Mouse (Mus musculus) spleen, postnatal 10 days (tissue): Measurements from ENCODE around the gene Smok3b.
A peak's percentile ranks its signal among the peaks of the same experiment; 100 is the strongest.
"Not testable (repeated sequence)": the region's sequence is repeated elsewhere in the genome, so short reads cannot be mapped to it uniquely, and the experiment has no call there.

ENCODE experiments used
- DNase-seq, 2 experiments: peaks; one replicate each; pipeline ENCODE4 v3.0.0; 2021 to 2022; ENCODE audit warnings: low spot score in 2 of 2

Smok3b gene

DNA sequence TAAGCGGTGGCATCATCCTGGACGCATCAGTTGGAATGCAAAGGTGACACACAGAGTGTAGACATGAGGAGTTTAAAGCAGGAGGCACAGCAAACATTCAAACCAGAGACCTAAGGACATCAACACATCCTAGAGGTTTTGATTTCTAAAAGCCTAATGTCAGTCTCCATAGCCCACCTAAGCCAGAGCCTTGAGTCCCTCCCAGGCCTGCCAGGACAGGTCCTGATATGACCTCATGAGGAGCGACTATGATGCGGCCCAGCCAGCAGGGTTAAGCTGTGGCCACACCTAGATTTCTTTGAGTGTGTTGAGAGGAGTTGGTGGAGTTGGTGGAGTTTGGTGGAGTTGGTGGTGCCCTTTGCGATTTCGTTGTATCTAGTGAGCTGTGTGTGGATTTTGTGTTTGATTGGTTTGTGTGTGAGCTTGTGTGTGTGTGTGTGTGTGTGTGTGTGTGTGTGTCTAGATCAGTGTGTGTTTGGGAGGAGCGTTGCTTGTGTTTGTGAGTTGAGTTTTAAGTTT lies at the start of gene Smok3b, which contains the start of gene Smok3a:
TSS of gene Smok3b (plus strand) at position 469 of the 519 bp plus-strand sequence.
TSS of gene Smok3a (plus strand) at position 301 of the 519 bp plus-strand sequence.
- not testable (repeated sequence) for DNase-seq

DNA sequence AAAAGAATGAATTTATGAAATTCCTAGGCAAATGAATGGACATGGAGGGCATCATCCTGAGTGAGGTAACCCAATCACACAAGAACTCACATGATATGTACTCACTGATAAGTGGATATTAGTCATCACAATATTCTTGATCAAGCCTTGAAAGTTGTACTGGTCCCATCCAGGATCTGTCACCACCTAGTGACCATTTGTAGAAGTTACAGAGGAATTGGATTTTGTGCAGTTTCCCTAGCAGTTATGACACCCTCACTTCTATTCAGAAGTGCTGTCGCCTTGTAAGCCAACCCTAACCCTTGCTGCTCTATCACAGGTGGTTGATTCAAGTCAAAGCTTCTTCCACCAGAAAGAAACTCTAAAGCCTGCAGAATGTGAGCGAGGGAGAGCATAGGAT lies 48.1 kb upstream of the Smok3b start:
- no peak for DNase-seq

DNA sequence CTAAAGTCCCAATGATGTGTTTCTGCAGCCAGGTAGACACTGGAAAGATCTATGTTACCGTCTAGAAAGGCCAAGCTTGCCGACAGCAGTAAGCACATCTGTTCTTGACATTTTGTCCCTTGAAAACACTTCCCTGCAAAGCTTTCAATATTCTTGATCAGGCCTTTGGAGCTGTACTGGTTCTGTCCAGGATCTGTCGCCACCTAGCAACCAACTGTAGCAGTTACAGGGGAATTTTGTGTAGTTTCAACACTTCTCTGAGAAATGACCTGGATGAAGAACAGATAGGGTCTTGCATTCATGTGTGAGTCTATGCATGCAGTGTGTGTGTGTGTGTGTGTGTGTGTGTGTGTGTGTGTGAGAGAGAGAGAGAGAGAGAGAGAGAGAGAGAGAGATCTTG lies 47.5 kb upstream of the Smok3b start:
- no peak for DNase-seq

DNA sequence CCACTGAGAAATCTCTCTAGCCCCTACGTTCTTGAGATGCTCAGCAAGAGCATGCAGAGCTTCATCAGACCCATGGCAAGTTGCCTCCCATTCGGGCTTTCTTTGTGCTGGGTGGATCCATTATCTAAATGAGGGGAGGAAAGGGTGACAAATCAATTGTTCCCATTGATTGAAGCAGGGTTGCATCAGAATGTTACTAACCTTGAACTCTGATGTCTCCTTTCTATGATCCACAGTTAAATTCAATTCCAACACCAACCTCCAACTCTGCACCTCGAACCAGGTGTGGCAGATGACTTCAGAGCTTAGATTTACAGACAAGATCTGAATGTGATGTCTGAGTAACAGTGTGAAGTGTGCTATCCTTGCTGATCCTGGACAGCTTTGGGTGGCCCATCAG lies 46.5 kb upstream of the Smok3b start:
- DNase-seq: no peak

- DNase-seq: no peak
Observed at GRCm38 (mm10) chr5:137975434-137975833, 45.8 kb upstream of the Smok3b start.

DNA sequence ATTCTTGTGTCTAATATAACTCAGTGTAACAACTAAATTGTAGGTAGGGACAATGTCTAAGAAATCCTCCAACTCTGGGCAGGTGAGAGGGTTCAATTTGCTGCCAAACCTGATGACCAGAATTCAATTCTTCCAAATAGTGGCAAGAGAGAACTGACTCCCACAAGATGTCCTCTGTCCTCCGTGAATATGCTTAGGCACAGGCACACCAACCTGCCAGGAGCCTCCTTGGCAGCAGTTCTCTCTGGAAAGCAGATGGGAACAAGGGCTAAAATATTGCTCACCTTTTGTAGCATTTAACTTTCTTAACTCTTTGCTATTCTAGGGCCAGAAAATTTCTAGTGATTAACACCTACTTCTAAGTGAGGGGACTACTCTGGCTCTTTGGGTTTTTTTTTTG lies 43.9 kb upstream of the Smok3b start:
- no peak for DNase-seq

GRCm38 (mm10) chr5:137979081-137979480 lies 42.1 kb upstream of the Smok3b start:
- DNase-seq: no peak

- DNase-seq: no peak
Observed at GRCm38 (mm10) chr5:137981300-137981699, 39.9 kb upstream of the Smok3b start, which contains the start of gene Azgp1. Gene Azgp1, plus strand, starts transcription at chr5:137981520.

DNA sequence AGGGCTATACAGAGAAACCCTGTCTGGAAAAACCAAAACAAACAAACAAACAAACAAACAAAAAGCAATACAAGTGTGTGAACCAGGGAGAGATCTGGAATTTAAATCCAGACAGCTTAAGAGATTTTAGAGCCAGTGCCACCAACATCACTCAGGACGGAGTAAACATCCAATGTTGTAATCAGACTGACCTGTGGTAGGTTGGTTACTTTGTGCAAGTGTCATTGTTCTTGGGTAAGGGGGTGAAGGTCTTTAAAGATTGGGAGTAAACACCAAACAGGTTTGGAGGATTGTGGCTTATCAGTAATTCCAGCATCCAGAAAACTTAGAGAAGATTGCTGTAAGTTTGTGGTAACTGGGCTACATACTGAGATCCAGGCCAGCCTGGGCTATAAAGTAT lies 34.9 kb upstream of the Smok3b start:
- no peak for DNase-seq

GRCm38 (mm10) chr5:138009437-138009836 lies 11.8 kb upstream of the Smok3b start:
- DNase-seq: no peak

- DNase-seq: no peak
Observed at GRCm38 (mm10) chr5:138012382-138012781, 8.8 kb upstream of the Smok3b start.

GRCm38 (mm10) chr5:138016530-138016929 lies 4.7 kb upstream of the Smok3b start:
- DNase-seq: no peak

DNA sequence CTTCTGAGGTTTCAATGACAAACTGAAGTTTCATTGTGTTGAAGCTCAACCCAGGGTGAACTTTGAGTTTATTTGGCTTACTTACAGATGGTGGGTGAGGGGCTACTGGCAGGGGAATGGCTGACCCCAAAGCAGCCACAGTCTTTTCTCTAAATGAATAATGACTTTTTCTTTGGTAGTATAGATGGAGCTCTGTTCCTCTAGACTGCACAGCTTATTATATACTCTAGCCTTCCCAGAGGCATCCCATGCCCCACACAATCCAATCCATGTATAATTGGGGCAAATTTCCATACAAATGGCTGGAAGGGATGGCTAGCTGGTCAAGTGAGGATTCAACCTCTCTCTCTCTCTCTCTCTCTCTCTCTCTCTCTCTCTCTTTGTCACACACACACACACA lies 4.2 kb upstream of the Smok3b start:
- no peak for DNase-seq

- not testable (repeated sequence) for DNase-seq
Observed at GRCm38 (mm10) chr5:138019577-138019976, 1.7 kb upstream of the Smok3b start.

DNA sequence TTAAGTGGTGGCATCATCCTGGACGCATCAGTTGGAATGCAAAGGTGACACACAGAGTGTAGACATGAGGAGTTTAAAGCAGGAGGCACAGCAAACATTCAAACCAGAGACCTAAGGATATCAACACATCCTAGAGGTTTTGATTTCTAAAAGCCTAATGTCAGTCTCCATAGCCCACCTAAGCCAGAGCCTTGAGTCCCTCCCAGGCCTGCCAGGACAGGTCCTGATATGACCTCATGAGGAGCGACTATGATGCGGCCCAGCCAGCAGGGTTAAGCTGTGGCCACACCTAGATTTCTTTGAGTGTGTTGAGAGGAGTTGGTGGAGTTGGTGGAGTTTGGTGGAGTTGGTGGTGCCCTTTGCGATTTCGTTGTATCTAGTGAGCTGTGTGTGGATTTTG lies 31.7 kb downstream of the Smok3b start, which contains the start of gene Smok3c:
TSS of gene Smok3c (plus strand) at position 301 of the 400 bp plus-strand sequence.
- DNase-seq: not testable (repeated sequence)

DNA sequence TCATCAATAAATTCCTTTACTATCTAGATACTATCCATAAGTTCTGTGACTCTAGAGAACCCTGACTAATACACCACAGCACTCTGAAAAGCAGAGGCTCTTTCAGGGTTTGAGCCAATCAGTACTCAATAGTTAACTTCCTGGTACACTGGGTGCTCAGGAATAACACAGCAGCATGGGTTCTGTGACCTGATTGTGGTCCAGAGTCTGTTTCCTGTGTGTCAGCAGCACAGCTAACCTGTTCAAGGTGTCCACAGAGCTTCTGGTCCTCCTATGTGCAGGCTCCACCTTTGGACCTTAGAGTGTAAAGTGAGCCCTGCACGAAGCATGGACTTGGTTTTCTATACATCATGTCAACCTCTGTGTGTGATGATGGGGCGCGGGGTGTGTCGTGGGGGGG lies 52.6 kb downstream of the Smok3b start:
- DNase-seq: no peak

GRCm38 (mm10) chr5:138075684-138076083 lies 54.5 kb downstream of the Smok3b start:
- DNase-seq: no peak

DNA sequence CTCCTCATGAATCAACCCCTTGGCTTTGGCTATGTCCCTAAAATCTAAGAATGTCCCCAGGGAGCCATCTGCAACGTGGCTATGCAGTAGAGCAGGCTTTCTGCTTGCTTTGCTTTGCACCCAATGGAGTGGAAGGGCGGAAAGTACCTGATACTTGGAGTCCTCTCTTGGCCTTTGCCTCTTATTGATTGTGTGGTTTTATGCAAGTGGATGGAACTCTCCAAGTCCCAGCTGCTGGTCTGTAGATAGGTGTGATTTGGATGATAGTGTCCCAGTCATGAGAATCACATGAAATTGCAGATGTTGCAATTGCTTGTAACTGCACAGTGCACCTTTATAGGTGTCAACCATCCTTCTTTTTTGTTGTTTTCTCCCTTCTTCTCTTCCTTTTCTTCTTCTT lies 54.9 kb downstream of the Smok3b start:
- DNase-seq: no peak

- no peak for DNase-seq
Observed at GRCm38 (mm10) chr5:138080456-138080855, 59.2 kb downstream of the Smok3b start.

- DNase-seq: no peak
Observed at GRCm38 (mm10) chr5:138081446-138081845, 60.2 kb downstream of the Smok3b start.

- DNase-seq: no peak
Observed at GRCm38 (mm10) chr5:138083318-138083900, 62.2 kb downstream of the Smok3b start.

DNA sequence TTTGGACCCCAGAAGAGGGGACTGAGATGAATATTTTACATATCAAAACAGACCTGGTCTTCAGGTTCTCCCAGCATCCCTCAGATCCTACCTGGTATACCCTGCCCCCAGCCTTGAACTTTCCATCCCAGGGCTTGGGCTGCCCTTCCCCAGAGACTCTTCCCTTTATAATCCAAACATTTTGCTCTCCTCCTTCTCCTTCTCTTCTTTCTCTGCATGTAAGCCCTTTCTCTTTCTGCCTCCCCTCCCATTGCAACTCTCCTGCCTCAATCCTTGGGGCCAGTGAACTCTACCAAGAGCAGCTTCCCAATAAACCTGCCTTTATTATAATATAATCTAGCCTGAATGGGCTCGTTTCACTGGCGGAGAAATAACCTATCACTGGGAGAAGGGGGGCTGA lies 62.7 kb downstream of the Smok3b start:
- no peak for DNase-seq

DNA sequence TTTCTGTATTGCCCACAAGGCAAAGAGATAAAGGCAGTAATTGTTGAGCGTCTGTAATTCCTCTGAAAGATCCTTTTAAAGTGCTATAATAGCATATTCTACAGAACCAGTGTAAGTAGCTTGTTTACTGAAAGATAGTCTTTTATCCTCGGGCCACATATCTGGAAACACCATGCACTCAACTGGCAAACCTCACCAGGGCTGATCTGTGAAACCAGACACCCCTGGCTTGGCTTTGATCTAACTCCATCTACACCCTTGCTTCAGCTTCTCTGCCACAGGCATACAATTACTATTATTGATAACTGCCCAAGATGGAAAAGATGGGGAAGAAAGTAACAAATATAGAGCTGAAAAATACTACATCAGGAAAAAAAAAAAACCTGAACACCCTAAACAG lies 63.3 kb downstream of the Smok3b start:
- DNase-seq: peak; percentile 17 to 28

GRCm38 (mm10) chr5:138084996-138085395 lies 63.8 kb downstream of the Smok3b start, which contains the start of gene Zkscan1:
Gene Zkscan1, plus strand, starts transcription at chr5:138085084.
- peak; percentile 64 to 81 for DNase-seq
